Mouse (Mus musculus) C2C12 (cell line): ENCODE results near the gene Mmp28. TPM values are rescaled to one million over a fixed set of nuclear protein-coding genes. Genes with fewer than 3 reads are reported as not detected.

ENCODE experiments used
- H3K27me3 ChIP-seq: one replicate; pipeline ENCODE4 v1.6.1; 2011; ENCODE audit not compliant: control insufficient read depth, insufficient read depth, insufficient read length
- H3K36me3 ChIP-seq: one replicate; pipeline ENCODE4 v1.6.1; 2011; ENCODE audit not compliant: control insufficient read depth, insufficient read depth
- H3K4me3 ChIP-seq: one replicate; pipeline ENCODE4 v1.5.1; 2011; ENCODE audit warnings: mild to moderate bottlenecking, control low read depth; ENCODE audit not compliant: poor library complexity, insufficient read depth, severe bottlenecking
- H3K79me2 ChIP-seq: one replicate; pipeline ENCODE4 v1.6.1; 2011; ENCODE audit not compliant: control insufficient read depth, insufficient read depth
- H3K79me3 ChIP-seq: one replicate; pipeline ENCODE4 v1.6.1; 2011; ENCODE audit warnings: low read depth, control low read depth
- H3ac ChIP-seq: one replicate; pipeline ENCODE3; 2011; ENCODE audit warnings: low read depth; ENCODE audit not compliant: control insufficient read depth, insufficient read length
- CEBPB ChIP-seq: IDR thresholded peaks from one replicate; pipeline ENCODE4 v1.6.1; 2011; ENCODE audit warnings: low read depth, mild to moderate bottlenecking, control low read depth, moderate library complexity
- CTCF ChIP-seq: IDR thresholded peaks from one replicate; pipeline ENCODE4 v1.5.1; 2011; ENCODE audit not compliant: control insufficient read depth, insufficient read depth, insufficient read length
- FOSL1 ChIP-seq: IDR thresholded peaks from one replicate; pipeline ENCODE4 v1.8.0; 2011; ENCODE audit warnings: mild to moderate bottlenecking, low read length; ENCODE audit not compliant: poor library complexity, insufficient read depth, severe bottlenecking
- MAX ChIP-seq: IDR thresholded peaks from one replicate; pipeline ENCODE4 v1.6.1; 2011; ENCODE audit warnings: mild to moderate bottlenecking, control low read depth
- MYOD1 ChIP-seq: IDR thresholded peaks from one replicate; pipeline ENCODE4 v1.6.1; 2011; ENCODE audit warnings: low read depth; ENCODE audit not compliant: control insufficient read depth, insufficient read length
- MYOG ChIP-seq: IDR thresholded peaks from one replicate; pipeline ENCODE4 v1.6.1; 2011; ENCODE audit not compliant: control insufficient read depth, insufficient read length; ENCODE audit errors: extremely low read depth
- USF1 ChIP-seq: IDR thresholded peaks from one replicate; pipeline ENCODE4 v1.6.1; 2011; ENCODE audit warnings: low read depth, mild to moderate bottlenecking, control low read depth, moderate library complexity
- polyA plus RNA-seq: library from polyadenylated mRNA; unstranded; fragments of >200 nt; fragmentation: generic; extraction: Trizol; gene quantifications from one replicate; pipeline ENCODE4 v1.2.1, GENCODE M21; 2012; ENCODE audit warnings: missing spikeins

The Mmp28 gene
- polyA plus RNA-seq, 1 experiment, result 2.3 TPM

GRCm38 (mm10) chr11:83449298-83449697 is 13.6 kb downstream of the Mmp28 start:
- H3K27me3 ChIP-seq, result no peaks in the 10 kb centered on the region
- no peak for TF ChIP-seq MYOG
- TF ChIP-seq FOSL1, result no peak
- no peak for TF ChIP-seq CTCF
- no peak for TF ChIP-seq CEBPB
- TF ChIP-seq MAX, result no peak
- TF ChIP-seq USF1, result no peak
- TF ChIP-seq MYOD1, result no peak
- H3K79me2 ChIP-seq, result no peaks in the 10 kb centered on the region
- H3K79me3 ChIP-seq, result no peaks in the 10 kb centered on the region
- no peak overlapping the region for H3ac ChIP-seq
- H3K36me3 ChIP-seq, result no peaks in the 10 kb centered on the region
- no peak overlapping the region for H3K4me3 ChIP-seq

GRCm38 (mm10) chr11:83448927-83449236 is 14.0 kb downstream of the Mmp28 start:
- H3K79me3 ChIP-seq, result no peaks in the 10 kb centered on the region
- no peak overlapping the region for H3K4me3 ChIP-seq
- no peak for TF ChIP-seq MYOD1
- TF ChIP-seq CEBPB, result no peak
- TF ChIP-seq MAX, result no peak
- no peak for TF ChIP-seq USF1
- no peak overlapping the region for H3ac ChIP-seq
- no peaks in the 10 kb centered on the region for H3K36me3 ChIP-seq
- no peaks in the 10 kb centered on the region for H3K79me2 ChIP-seq
- H3K27me3 ChIP-seq, result no peaks in the 10 kb centered on the region

- Histone ChIP-seq H3ac (no peak overlapping the region), H3K79me2 (no peaks in the 10 kb centered on the region), H3K4me3 (no peak overlapping the region), H3K36me3 (no peaks in the 10 kb centered on the region), H3K27me3 (no peaks in the 10 kb centered on the region), H3K79me3 (no peaks in the 10 kb centered on the region)
- TF ChIP-seq FOSL1, result no peak
- no peak for TF ChIP-seq MAX
- TF ChIP-seq MYOG, result no peak
- TF ChIP-seq CTCF, result no peak
- TF ChIP-seq MYOD1, result no peak
- no peak for TF ChIP-seq USF1
- no peak for TF ChIP-seq CEBPB
These were observed 14.6 kb downstream of the Mmp28 start for GRCm38 (mm10) chr11:83448021-83448926.

GRCm38 (mm10) chr11:83447612-83448011 is 15.3 kb downstream of the Mmp28 start:
- H3K4me3 ChIP-seq, result no peak overlapping the region
- no peaks in the 10 kb centered on the region for H3K79me3 ChIP-seq
- H3K27me3 ChIP-seq, result no peaks in the 10 kb centered on the region
- H3ac ChIP-seq, result no peak overlapping the region
- TF ChIP-seq CEBPB (no peak), MYOG (no peak), USF1 (no peak), MAX (no peak), CTCF (no peak), FOSL1 (no peak), MYOD1 (no peak)
- no peaks in the 10 kb centered on the region for H3K36me3 ChIP-seq
- no peaks in the 10 kb centered on the region for H3K79me2 ChIP-seq

GRCm38 (mm10) chr11:83445001-83445400 is 17.9 kb downstream of the Mmp28 start:
- Histone ChIP-seq H3K4me3 (no peak overlapping the region), H3ac (no peak overlapping the region), H3K79me2 (no peaks in the 10 kb centered on the region), H3K27me3 (peaks cover 3% of the 10 kb centered on the region), H3K79me3 (no peaks in the 10 kb centered on the region), H3K36me3 (no peaks in the 10 kb centered on the region)
- TF ChIP-seq MYOD1 (no peak), MAX (no peak), CTCF (no peak), USF1 (no peak), CEBPB (no peak), MYOG (no peak), FOSL1 (no peak)

GRCm38 (mm10) chr11:83443824-83444223 is 19.0 kb downstream of the Mmp28 start:
- no peaks in the 10 kb centered on the region for H3K36me3 ChIP-seq
- no peaks in the 10 kb centered on the region for H3K79me2 ChIP-seq
- TF ChIP-seq FOSL1 (no peak), CEBPB (no peak), CTCF (no peak), USF1 (no peak), MYOD1 (no peak), MYOG (no peak), MAX (no peak)
- no peaks in the 10 kb centered on the region for H3K79me3 ChIP-seq
- no peak overlapping the region for H3K4me3 ChIP-seq
- no peak overlapping the region for H3ac ChIP-seq
- H3K27me3 ChIP-seq, result peaks cover 3% of the 10 kb centered on the region
